Comparison of ENCODE assay signal across 17 mouse cellular contexts in the genomic region with DNA sequence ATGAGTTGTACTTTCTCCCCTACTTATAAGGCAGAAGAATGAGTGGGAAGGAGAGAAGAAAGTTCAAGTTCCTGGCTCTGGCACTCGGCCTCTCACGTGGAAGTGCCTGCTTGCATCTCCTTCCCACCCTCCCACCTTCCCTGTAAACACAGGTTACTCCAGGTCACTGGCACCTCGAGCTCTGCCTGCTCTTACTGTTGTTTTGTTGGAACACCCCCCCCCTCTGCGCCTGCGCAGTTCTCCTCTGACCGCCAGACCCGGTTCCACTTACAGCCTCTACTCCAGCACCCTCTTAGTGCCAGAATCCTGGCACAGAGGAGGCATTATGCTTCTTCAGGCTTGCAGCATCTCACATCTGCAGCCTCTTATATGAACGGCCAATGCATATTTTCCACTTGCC. TPM values are rescaled to one million over a fixed set of nuclear protein-coding genes. Genes with fewer than 3 reads are reported as not detected.
DNase-seq lines count a peak whose midpoint lies in the region; ATAC-seq and TF ChIP-seq lines count a peak whose summit lies in the region.
"Had no signal": no experiment of that assay in that cellular context is flagged by ENCODE, and none has a peak within 500 bp of the region (broad histone marks: within the 10 kb centered on the region; RNA-seq: fewer than 3 reads in every experiment).

No protein-coding gene starts in this region.

- no peak overlapping the region for H3K27ac ChIP-seq in CH12.LX (ENCODE audit: insufficient read depth, low read depth)
- H3K27ac ChIP-seq in lung, postnatal 0 days (ENCODE audit: low read length) = no peak overlapping the region
- no peak overlapping the region for H3K27ac ChIP-seq in stomach, postnatal 0 days (replicated peaks)
- H3K27ac ChIP-seq: left cerebral cortex, adult 2 months; liver, embryonic 15.5 days; midbrain, embryonic 13.5 days; neural tube, embryonic 12.5 days; stomach, embryonic 15.5 days had no signal

- H3K36me3 ChIP-seq in CH12.LX (replicated peaks in 1 of 2; ENCODE audit: control insufficient read depth in 1 of 2, insufficient read depth in 1 of 2, low read length in 1 of 2) = no peaks in the 10 kb centered on the region
- H3K36me3 ChIP-seq in lung, postnatal 0 days (ENCODE audit: insufficient read depth, low read length) = no peaks in the 10 kb centered on the region
- H3K36me3 ChIP-seq in stomach, postnatal 0 days (ENCODE audit: control insufficient read depth, insufficient read depth, low read length) = no peaks in the 10 kb centered on the region
- H3K36me3 ChIP-seq: liver, embryonic 15.5 days; midbrain, embryonic 13.5 days; neural tube, embryonic 12.5 days; stomach, embryonic 15.5 days had no signal

- H3K4me3 ChIP-seq in CH12.LX (replicated peaks in 1 of 3; ENCODE audit: low read depth in 2 of 3, low read length in 2 of 3, poor library complexity in 1 of 3) = no peak overlapping the region
- H3K4me3 ChIP-seq in lung, postnatal 0 days (ENCODE audit: low read depth, low read length) = no peak overlapping the region
- no peak overlapping the region for H3K4me3 ChIP-seq in stomach, postnatal 0 days (ENCODE audit: low read depth, low read length)
- H3K4me3 ChIP-seq: left cerebral cortex, adult 2 months; liver, embryonic 15.5 days; midbrain, embryonic 13.5 days; neural tube, embryonic 12.5 days; stomach, embryonic 15.5 days had no signal

- no peak overlapping the region for H3K9ac ChIP-seq in CH12.LX (ENCODE audit: insufficient read depth, low read depth)
- H3K9ac ChIP-seq in lung, postnatal 0 days (replicated peaks; ENCODE audit: low read depth) = no peak overlapping the region
- no peak overlapping the region for H3K9ac ChIP-seq in stomach, postnatal 0 days (ENCODE audit: low read length)
- H3K9ac ChIP-seq: liver, embryonic 15.5 days; midbrain, embryonic 13.5 days; neural tube, embryonic 12.5 days; stomach, embryonic 15.5 days had no signal

- peak; percentile 83 for ATAC-seq in lung, postnatal 0 days
- no peak for ATAC-seq in stomach, postnatal 0 days (ENCODE audit: low FRiP score, low TSS enrichment)
- ATAC-seq: midbrain, embryonic 13.5 days had no signal

- no peak for DNase-seq in CH12.LX (ENCODE audit: extremely low read depth)
- peak; percentile 76 for DNase-seq in ES-CJ7 (ENCODE audit: low read depth, low spot score)
- DNase-seq in kidney, postnatal 10 days = peak; percentile 86
- DNase-seq in lung, postnatal 0 days (ENCODE audit: low spot score) = peak; percentile 60
- DNase-seq in spleen, postnatal 36 days (ENCODE audit: low spot score in 2 of 2) = no peak
- no peak for DNase-seq in stomach, postnatal 0 days (ENCODE audit: low spot score)
- DNase-seq in embryo, embryonic 10 days (ENCODE audit: low spot score) = no peak
- no peak for DNase-seq in cerebellum, postnatal 25 days
- DNase-seq: adrenal gland, postnatal 36 days; cerebellum, adult 11-12 months; gastrocnemius, postnatal 36 days; right cerebral cortex, postnatal 14 days had no signal

- dilution Hi-C loops in CH12.LX (cut with MboI; ENCODE audit: extremely low pct_ligation_motif_present, extremely low pct_unique_long_range_greater_than_20kb, low sequenced_read_pairs) = no loop called here

- no peaks in the 10 kb centered on the region for H3K27me3 ChIP-seq in CH12.LX (replicated peaks)
- H3K27me3 ChIP-seq in lung, postnatal 0 days (replicated peaks; ENCODE audit: insufficient read depth, low read length) = no peaks in the 10 kb centered on the region
- H3K27me3 ChIP-seq in stomach, postnatal 0 days (ENCODE audit: control insufficient read depth, insufficient read depth, low read length) = no peaks in the 10 kb centered on the region
- H3K27me3 ChIP-seq: midbrain, embryonic 13.5 days; neural tube, embryonic 12.5 days; stomach, embryonic 15.5 days had no signal

- TF ChIP-seq POLR2A in CH12.LX (IDR thresholded peaks at IDR 0.05; ENCODE audit: low read depth, low read length) = no peak

- no peaks in the 10 kb centered on the region for H3K9me3 ChIP-seq in CH12.LX (replicated peaks; ENCODE audit: low read length)
- no peaks in the 10 kb centered on the region for H3K9me3 ChIP-seq in lung, postnatal 0 days (ENCODE audit: low read length)
- no peaks in the 10 kb centered on the region for H3K9me3 ChIP-seq in stomach, postnatal 0 days (ENCODE audit: control insufficient read depth, low read length)
- H3K9me3 ChIP-seq: liver, embryonic 15.5 days; midbrain, embryonic 13.5 days; neural tube, embryonic 12.5 days; stomach, embryonic 15.5 days had no signal

- in situ Hi-C loops in CH12.LX (cut with MboI; ENCODE audit: low pct_ligation_motif_present, low pct_unique_long_range_greater_than_20kb, low sequenced_read_pairs) = no loop called here

- TF ChIP-seq RAD21 in CH12.LX (IDR thresholded peaks at IDR 0.05; ENCODE audit: low read depth, low read length) = no peak

- TF ChIP-seq CTCF in CH12.LX (conservative IDR thresholded peaks at IDR 0.05 in 1 of 2, IDR thresholded peaks at IDR 0.05 in 1 of 2; ENCODE audit: low read depth in 2 of 2, low read length in 2 of 2) = no peak
- TF ChIP-seq CTCF in lung, postnatal 0 days (IDR thresholded peaks at IDR 0.05) = no peak
- TF ChIP-seq CTCF in stomach, postnatal 0 days (IDR thresholded peaks at IDR 0.05; ENCODE audit: low read depth) = no peak

- H3K79me2 ChIP-seq in CH12.LX (replicated peaks; ENCODE audit: control insufficient read depth, extremely low read depth, insufficient read depth, poor library complexity, severe bottlenecking) = no peaks in the 10 kb centered on the region

- TF ChIP-seq EP300 in CH12.LX (IDR thresholded peaks at IDR 0.05; ENCODE audit: low read length) = no peak
- TF ChIP-seq EP300 in lung, postnatal 0 days (IDR thresholded peaks at IDR 0.05) = no peak
- TF ChIP-seq EP300 in stomach, postnatal 0 days (optimal IDR thresholded peaks at IDR 0.05) = no peak

- H3K4me2 ChIP-seq in CH12.LX (ENCODE audit: insufficient read depth, low read depth, poor library complexity, severe bottlenecking) = no peak overlapping the region
- H3K4me2 ChIP-seq in lung, postnatal 0 days (replicated peaks; ENCODE audit: low read depth, low read length) = no peak overlapping the region
- H3K4me2 ChIP-seq in stomach, postnatal 0 days (replicated peaks; ENCODE audit: low read depth) = no peak overlapping the region
- H3K4me2 ChIP-seq: liver, embryonic 15.5 days; midbrain, embryonic 13.5 days; neural tube, embryonic 12.5 days; stomach, embryonic 15.5 days had no signal

- WGBS in lung, postnatal 0 days = 36% methylated on average over 8 of the region's 8 CpGs
- WGBS in stomach, postnatal 0 days = 46% methylated on average over 8 of the region's 8 CpGs

- no peaks in the 10 kb centered on the region for H3K4me1 ChIP-seq in CH12.LX (ENCODE audit: control insufficient read depth in 1 of 2, insufficient read depth in 2 of 2)
- H3K4me1 ChIP-seq in lung, postnatal 0 days (ENCODE audit: insufficient read depth, low read depth, low read length) = no peaks in the 10 kb centered on the region
- no peaks in the 10 kb centered on the region for H3K4me1 ChIP-seq in stomach, postnatal 0 days (replicated peaks; ENCODE audit: control insufficient read depth, insufficient read depth)
- H3K4me1 ChIP-seq: liver, embryonic 15.5 days; midbrain, embryonic 13.5 days; neural tube, embryonic 12.5 days; stomach, embryonic 15.5 days had no signal

TF ChIP-seq in CH12.LX, 34 proteins besides CTCF, POLR2A, EP300 and RAD21:
- TF ChIP-seq NRF1 (IDR thresholded peaks at IDR 0.05; ENCODE audit: low read depth, low read length) = peak; percentile 38; the same call in 1 of the 2 replicates
- no peak for TF ChIP-seq E2F4 (IDR thresholded peaks at IDR 0.05; ENCODE audit: insufficient replicate concordance, low read depth, low read length)

RNA-seq across cellular contexts. Expression of a gene that starts 22.2 kb away (rescaled TPM):
- 12.9 and 18.7 TPM in 2 replicates for total RNA-seq in CH12.LX (2012; rRNA removed)
- total RNA-seq in CH12.LX (2014; rRNA removed) = 35.6 and 38.9 TPM in 2 replicates
- polyA plus RNA-seq in CH12.LX (2012; ENCODE audit: insufficient read length, low read depth) = 12.0 and 14.9 TPM in 2 replicates
- polyA plus RNA-seq in lung, postnatal 0 days (2015; fragmentation: Nextera tagmentation; extraction: Ambion mirVana) = 54.1 and 63.7 TPM in 2 replicates
- polyA plus RNA-seq in stomach, postnatal 0 days (2015; fragmentation: Nextera tagmentation; extraction: Ambion mirVana) = 25.3 and 26.3 TPM in 2 replicates

Comparison
In these comparisons a context has a peak if more than half of its experiments do, and no peak if none do; other contexts are left out.
1. DNase-seq: peak in ES-CJ7 (single experiment), kidney, postnatal 10 days (single experiment) and lung, postnatal 0 days (single experiment); none in CH12.LX (single experiment), spleen, postnatal 36 days (0 of 2), stomach, postnatal 0 days (single experiment), embryo, embryonic 10 days (single experiment) and cerebellum, postnatal 25 days (0 of 2).